Mouse (Mus musculus): Measurements from ENCODE around the gene St7.

DNA sequence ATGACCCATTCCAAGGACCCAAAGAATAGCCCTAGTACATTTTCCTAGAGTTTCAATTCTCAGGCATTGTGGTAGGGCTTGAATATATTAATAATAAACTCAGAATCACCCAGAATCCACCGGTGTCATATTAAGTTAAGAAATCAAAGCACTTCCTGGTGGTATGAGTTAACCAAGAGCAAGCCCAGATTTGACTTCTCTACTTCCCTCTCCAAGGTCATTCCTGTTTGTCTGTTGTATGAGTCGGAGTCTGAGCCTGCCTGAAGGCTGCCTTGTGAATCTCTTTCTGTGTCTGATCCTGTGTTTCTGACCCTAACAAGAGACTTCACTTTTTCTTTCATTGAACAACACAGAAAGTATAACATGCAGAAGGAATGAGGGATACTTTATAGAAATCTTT, 118.3 kb downstream of the St7 start:
- no peak for TF ChIP-seq EP300 (IDR thresholded peaks at IDR 0.05; ENCODE audit: insufficient read depth, low read depth, low read length)
- TF ChIP-seq POLR2A (IDR thresholded peaks at IDR 0.05; ENCODE audit: insufficient read depth, low read length): no peak
